Mouse (Mus musculus) erythroblast, embryonic 14.5 days (primary cell): ENCODE measurements around the gene Fgfr2. TPM values are rescaled to one million over a fixed set of nuclear protein-coding genes. Genes with fewer than 3 reads are reported as not detected.

Experiments used
- H3K27me3 ChIP-seq: 2 replicates; pipeline ENCODE4 v1.6.1; 2012; ENCODE audit warnings: inconsistent platforms; ENCODE audit not compliant: control insufficient read depth
- H3K36me3 ChIP-seq: 2 replicates; pipeline ENCODE4 v1.6.1; 2012; ENCODE audit warnings: mild to moderate bottlenecking, inconsistent platforms; ENCODE audit not compliant: control insufficient read depth
- H3K4me1 ChIP-seq: 2 replicates; pipeline ENCODE4 v1.6.1; 2012; ENCODE audit warnings: inconsistent platforms; ENCODE audit not compliant: control insufficient read depth
- H3K4me3 ChIP-seq: replicated peaks from 2 replicates; pipeline ENCODE3; 2012; ENCODE audit warnings: moderate library complexity, mild to moderate bottlenecking, inconsistent platforms
- H3K9me3 ChIP-seq: 2 replicates; pipeline ENCODE4 v1.6.1; 2012; ENCODE audit warnings: low read length, inconsistent platforms, mixed read lengths; ENCODE audit not compliant: control insufficient read depth
- GATA1 ChIP-seq: IDR thresholded peaks from 2 replicates; pipeline ENCODE4 v1.6.1; 2012; ENCODE audit warnings: low read length, inconsistent platforms, mixed read lengths
- TAL1 ChIP-seq: IDR thresholded peaks from 3 replicates; pipeline ENCODE4 v1.6.1; 2012; ENCODE audit warnings: low read length, inconsistent platforms, mixed read lengths
- polyA plus RNA-seq: library from polyadenylated mRNA; stranded (reverse); fragments of >175 nt; gene quantifications from 2 replicates; pipeline ENCODE4 v1.2.3, GENCODE M21; 2012

Gene Fgfr2
- polyA plus RNA-seq, 1 experiment = not detected

DNA sequence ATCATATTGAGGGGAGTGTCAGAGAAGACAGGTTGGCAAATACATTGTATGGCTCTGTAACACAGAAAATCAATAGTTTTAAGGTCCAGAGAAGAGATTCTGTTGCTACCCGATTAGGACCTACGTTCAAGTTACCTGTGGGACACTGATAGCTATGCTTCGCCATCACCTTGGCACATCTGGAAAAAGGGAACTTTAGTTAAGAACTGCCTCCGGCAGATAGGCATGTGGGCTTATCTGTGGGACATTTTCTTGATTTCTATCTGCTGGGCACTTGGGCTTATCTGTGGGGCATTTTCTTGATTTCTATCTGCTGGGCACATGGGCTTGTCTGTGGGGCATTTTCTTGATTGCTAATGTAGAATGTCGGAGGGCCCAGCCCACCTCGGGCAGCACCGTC is 631.2 kb downstream of the Fgfr2 start:
- H3K36me3 ChIP-seq = no peaks in the 10 kb centered on the region; the same call in 1 of the 2 replicates
- peaks cover 3% of the 10 kb centered on the region; the same call in 1 of the 2 replicates for H3K27me3 ChIP-seq
- TF ChIP-seq TAL1 (no peak), GATA1 (peak; percentile 41; the same call in 1 of the 2 replicates)
- peaks cover 59% of the 10 kb centered on the region for H3K4me1 ChIP-seq
- H3K4me3 ChIP-seq = no peak overlapping the region
- no peaks in the 10 kb centered on the region for H3K9me3 ChIP-seq

- Histone ChIP-seq H3K4me3 (no peak overlapping the region), H3K9me3 (no peaks in the 10 kb centered on the region), H3K36me3 (no peaks in the 10 kb centered on the region), H3K4me1 (peaks cover 18% of the 10 kb centered on the region), H3K27me3 (peaks cover 15% of the 10 kb centered on the region)
- TF ChIP-seq TAL1 (no peak), GATA1 (no peak)
Observed at GRCm38 (mm10) chr7:132487361-132487760, 635.8 kb downstream of the Fgfr2 start.

- Histone ChIP-seq H3K4me1 (peaks cover 10% of the 10 kb centered on the region), H3K27me3 (peaks cover 15% of the 10 kb centered on the region), H3K4me3 (no peak overlapping the region), H3K9me3 (no peaks in the 10 kb centered on the region), H3K36me3 (no peaks in the 10 kb centered on the region)
- TF ChIP-seq TAL1 (no peak), GATA1 (no peak)
Observed at GRCm38 (mm10) chr7:132486403-132487178, 636.6 kb downstream of the Fgfr2 start.

GRCm38 (mm10) chr7:132484424-132484823 is 638.7 kb downstream of the Fgfr2 start:
- TF ChIP-seq GATA1 (no peak), TAL1 (no peak)
- peaks cover 2% of the 10 kb centered on the region for H3K4me1 ChIP-seq
- peaks cover 15% of the 10 kb centered on the region for H3K27me3 ChIP-seq
- H3K4me3 ChIP-seq = no peak overlapping the region
- no peaks in the 10 kb centered on the region for H3K9me3 ChIP-seq
- H3K36me3 ChIP-seq = no peaks in the 10 kb centered on the region

GRCm38 (mm10) chr7:132480696-132481306 is 642.3 kb downstream of the Fgfr2 start:
- H3K4me1 ChIP-seq = peaks cover 2% of the 10 kb centered on the region
- TF ChIP-seq GATA1 = no peak
- no peak for TF ChIP-seq TAL1
- H3K9me3 ChIP-seq = no peaks in the 10 kb centered on the region
- no peaks in the 10 kb centered on the region for H3K36me3 ChIP-seq
- H3K27me3 ChIP-seq = peaks cover 7% of the 10 kb centered on the region
- H3K4me3 ChIP-seq = no peak overlapping the region

DNA sequence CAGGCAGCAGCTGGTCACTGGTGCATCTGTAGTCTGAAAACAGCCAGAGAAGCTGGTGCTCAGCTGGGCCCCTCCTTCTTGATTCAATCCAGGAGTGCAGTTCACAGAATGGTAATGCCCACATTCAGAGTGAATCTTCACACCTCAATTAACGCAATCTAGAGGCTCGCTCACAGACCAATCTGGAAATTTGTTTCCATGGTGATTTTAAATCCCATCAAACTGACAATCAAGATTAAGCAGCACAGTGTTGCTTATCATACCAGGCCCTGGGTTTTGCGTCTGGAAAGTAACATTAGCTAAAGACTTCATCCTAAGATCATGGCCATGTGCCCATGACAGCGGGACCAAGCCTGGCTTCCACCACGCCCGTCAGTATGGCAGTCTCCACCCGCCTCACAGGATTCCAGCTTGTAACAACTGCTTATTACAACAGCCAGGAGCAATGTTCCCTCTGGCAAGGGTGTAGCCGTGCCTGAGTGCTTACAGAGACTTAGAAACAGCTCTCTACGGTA is 644.8 kb downstream of the Fgfr2 start:
- Histone ChIP-seq H3K27me3 (no peaks in the 10 kb centered on the region; the same call in 1 of the 2 replicates), H3K4me3 (no peak overlapping the region), H3K36me3 (no peaks in the 10 kb centered on the region), H3K4me1 (peaks cover 2% of the 10 kb centered on the region; the same call in 1 of the 2 replicates), H3K9me3 (no peaks in the 10 kb centered on the region)
- TF ChIP-seq GATA1 = no peak
- TF ChIP-seq TAL1 = no peak

GRCm38 (mm10) chr7:132477753-132478152 is 645.4 kb downstream of the Fgfr2 start:
- H3K9me3 ChIP-seq = no peaks in the 10 kb centered on the region
- H3K4me3 ChIP-seq = no peak overlapping the region
- no peaks in the 10 kb centered on the region for H3K36me3 ChIP-seq
- peaks cover 2% of the 10 kb centered on the region; the same call in 1 of the 2 replicates for H3K4me1 ChIP-seq
- H3K27me3 ChIP-seq = no peaks in the 10 kb centered on the region; the same call in 1 of the 2 replicates
- no peak for TF ChIP-seq TAL1

DNA sequence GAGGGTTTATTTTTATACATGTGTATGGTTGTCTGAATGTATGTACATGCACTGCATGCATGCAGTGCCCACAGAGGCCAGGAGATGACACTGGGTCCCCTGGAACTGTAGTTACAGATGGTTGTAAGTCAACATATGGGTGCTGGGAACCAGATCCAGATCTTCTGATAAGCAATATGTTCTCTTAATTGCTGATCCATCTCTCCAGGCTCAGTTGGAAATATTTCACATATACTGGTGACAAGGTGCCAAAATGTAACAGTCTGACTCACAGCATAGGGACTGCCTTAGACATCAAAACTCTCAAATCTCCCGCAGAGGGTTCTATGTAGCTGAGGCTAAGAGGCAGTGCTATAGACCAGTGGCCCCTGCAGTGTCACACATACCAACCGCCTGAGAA is 646.7 kb downstream of the Fgfr2 start:
- TF ChIP-seq TAL1 (no peak), GATA1 (no peak)
- H3K27me3 ChIP-seq = no peaks in the 10 kb centered on the region; the same call in 1 of the 2 replicates
- H3K36me3 ChIP-seq = no peaks in the 10 kb centered on the region
- no peak overlapping the region for H3K4me3 ChIP-seq
- H3K4me1 ChIP-seq = peaks cover 2% of the 10 kb centered on the region; the same call in 1 of the 2 replicates
- no peaks in the 10 kb centered on the region for H3K9me3 ChIP-seq

DNA sequence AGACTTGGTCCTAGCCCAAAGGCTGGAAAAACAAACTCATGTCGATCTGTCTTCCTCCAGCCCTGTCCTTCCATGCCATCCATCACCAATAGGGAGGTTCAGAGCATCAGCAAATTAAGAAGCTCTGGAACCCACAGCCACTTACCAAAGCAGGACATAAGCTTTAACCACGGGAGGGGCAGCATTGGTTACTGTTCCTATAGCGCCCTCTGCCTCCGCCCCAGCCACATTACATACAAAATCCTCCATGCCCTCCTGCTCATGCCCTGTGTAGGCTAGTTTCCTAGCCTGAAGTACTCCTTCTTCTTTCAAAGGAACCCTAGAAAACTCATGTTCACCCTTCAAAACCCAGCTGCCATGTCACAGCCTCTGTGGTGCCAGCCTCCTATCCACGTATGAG is 648.1 kb downstream of the Fgfr2 start:
- Histone ChIP-seq H3K27me3 (no peaks in the 10 kb centered on the region), H3K36me3 (no peaks in the 10 kb centered on the region), H3K4me1 (0 out of 2 replicates have a peak, but pooled peaks cover 2% of the 10 kb centered on the region), H3K9me3 (no peaks in the 10 kb centered on the region), H3K4me3 (no peak overlapping the region)
- TF ChIP-seq GATA1 = no peak
- TF ChIP-seq TAL1 = no peak
